Mouse (Mus musculus) frontal cortex, postnatal 25 days (tissue): ENCODE measurements at regions not wholly inside any gene's neighbourhood (a gene's known extent, or its start where the extent isn't known, plus 50 kb on each side); places are given as distances from the start of the nearest gene placed in this dataset.
A peak's percentile ranks its signal among the peaks of the same experiment; 100 is the strongest.

ENCODE experiments used
- DNase-seq, 2 experiments: peaks; one replicate each; pipeline ENCODE4 v3.0.0; 2022; ENCODE audit warnings: low spot score in 2 of 2

DNA sequence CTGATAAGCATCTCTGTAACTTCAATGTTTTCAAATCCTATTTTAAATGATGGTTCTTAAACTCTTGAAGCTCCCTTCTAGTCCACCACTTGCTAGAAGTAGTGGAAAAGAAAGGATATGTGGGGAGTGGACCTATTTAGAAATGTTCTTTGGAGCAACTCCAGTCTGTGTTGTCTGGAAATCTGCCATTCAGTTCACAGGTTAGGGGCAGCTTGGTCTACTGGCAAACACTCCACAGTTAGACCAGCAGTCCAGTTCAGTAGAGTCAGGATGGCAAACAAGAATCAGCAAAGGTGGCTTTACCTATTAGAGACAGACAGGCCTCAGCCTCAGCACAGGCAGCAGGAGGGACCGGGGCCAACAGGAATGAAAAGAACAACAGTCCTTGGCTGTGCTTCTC is 67.3 kb upstream of the Dpyd start:
- DNase-seq, result no peak

DNA sequence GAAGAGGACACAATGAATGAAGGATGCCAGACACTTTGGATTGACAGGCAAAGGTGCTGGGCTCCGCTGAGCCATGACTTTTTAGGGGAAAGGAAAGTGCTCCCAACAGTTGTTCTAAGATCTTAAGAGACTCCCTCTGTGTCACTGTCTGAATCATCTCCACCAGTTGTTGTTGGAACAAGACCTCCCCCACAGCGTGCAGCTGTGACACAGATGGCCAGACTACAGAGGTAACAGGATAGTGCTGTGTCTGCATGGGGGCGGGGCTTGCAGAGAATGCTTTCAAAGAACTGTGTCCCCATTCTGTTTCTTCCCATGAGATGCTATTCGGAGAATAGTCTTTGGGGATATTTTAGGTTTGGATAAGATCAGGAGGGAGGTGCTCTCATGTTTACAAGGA is 61.7 kb upstream of the Dpyd start:
- DNase-seq, result peak; percentile 33 to 53

DNA sequence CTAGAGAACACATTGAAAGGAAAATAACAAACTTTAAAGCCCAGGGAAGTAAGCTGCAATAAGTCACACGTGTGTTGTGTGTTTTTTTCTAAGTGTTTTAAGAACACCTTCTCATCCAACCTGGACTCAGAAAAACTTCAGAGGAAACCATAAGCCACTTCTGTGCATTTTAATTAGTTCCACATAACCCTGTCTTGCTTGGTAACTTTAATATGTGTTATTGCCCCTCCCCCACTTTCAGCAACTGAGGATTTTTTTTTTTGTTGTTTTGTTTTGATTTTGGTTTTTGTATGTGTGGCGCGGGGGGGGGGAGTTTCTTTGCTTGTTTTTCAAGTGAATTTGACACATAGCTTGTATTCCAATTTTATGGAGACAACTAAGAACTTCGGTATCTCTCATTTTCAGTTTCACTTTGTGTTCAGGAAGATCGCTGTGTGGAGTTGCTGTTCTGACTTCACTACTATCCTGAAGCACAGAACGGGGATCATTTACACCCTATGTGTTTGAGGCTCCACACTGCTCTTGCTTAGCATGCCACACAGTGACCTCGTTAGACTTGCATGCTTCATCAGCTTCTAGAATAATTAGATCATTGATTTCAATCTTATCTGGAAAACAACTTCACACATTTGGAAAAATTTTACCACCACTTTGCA is 54.2 kb upstream of the Dpyd start:
- no peak for DNase-seq

DNA sequence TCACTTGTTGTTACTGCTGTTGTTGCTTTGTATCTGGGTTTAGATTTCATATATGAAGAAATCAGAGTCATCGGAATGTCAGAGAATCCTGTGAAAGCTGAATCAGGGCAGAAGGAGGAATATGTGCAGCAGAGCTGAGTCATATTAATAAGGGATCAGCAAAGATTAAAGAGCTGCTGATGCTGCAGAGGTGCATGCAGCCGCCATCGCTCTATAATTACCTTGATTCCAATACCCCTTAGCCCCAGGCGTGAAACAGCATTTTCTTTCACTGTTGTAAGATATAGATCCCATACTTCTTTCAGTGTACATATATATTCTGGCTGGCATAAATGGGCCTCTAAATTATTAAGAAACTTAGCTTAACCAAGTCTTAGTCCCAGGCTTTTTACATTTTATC is 51.1 kb upstream of the Dpyd start:
- no peak for DNase-seq

DNA sequence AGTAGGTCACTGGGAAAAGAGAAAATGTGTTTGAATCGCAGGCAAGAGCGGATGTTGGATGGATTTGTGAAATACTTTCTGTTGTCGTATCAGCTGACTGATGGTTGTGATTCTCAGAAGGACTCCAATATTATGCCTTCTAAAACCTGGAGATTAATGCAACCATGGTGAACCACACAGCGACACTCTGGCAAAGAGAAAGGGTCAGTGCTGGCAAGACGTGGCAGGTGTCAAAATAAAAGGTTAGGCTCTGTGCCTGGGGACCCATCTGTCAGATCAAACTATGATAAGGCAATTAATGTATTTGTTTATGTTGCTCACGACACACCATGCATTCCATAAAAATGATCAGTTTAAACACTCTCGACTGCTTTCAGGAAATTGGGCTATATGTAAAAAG is 50.0 kb upstream of the Dpyd start:
- DNase-seq, result no peak
